Mouse (Mus musculus) erythroblast, embryonic 14.5 days (primary cell): ENCODE measurements around the gene Letmd1.

Experiments
- GATA1 ChIP-seq: IDR thresholded peaks from 2 replicates; pipeline ENCODE4 v1.6.1; 2012; ENCODE audit warnings: low read length, inconsistent platforms, mixed read lengths
- TAL1 ChIP-seq: IDR thresholded peaks from 3 replicates; pipeline ENCODE4 v1.6.1; 2012; ENCODE audit warnings: low read length, inconsistent platforms, mixed read lengths

DNA sequence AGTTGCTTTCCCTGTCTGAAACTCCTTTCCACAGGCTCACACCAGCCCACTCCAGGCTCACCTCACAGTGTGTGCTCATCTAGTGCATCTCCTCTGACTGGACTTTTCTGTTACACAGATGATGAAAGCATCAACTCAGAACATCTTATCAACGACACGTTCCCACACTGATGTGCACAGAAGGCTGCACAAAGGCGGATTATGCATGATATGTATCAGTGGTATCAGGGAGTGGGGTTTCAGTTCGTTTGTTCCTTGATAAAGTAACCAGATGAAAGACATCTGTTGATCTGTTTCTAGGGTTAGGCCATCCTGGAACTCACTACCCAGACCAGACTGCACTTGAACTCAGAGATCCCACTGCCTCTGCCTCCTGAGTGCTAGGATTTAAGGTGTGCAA lies 44.6 kb downstream of the Letmd1 start:
- TF ChIP-seq GATA1 = no peak
- no peak for TF ChIP-seq TAL1
